Mouse (Mus musculus) retina, embryonic 14.5 days (tissue): ENCODE data around the gene Gm47995.
A peak's percentile ranks its signal among the peaks of the same experiment; 100 is the strongest.
"Not testable (repeated sequence)": the region's sequence is repeated elsewhere in the genome, so short reads cannot be mapped to it uniquely, and the experiment has no call there.

Source experiments
- DNase-seq: peaks from one replicate; pipeline ENCODE4 v3.0.0-alpha.2; 2015; ENCODE audit warnings: low spot score

Gm47995 gene

DNA sequence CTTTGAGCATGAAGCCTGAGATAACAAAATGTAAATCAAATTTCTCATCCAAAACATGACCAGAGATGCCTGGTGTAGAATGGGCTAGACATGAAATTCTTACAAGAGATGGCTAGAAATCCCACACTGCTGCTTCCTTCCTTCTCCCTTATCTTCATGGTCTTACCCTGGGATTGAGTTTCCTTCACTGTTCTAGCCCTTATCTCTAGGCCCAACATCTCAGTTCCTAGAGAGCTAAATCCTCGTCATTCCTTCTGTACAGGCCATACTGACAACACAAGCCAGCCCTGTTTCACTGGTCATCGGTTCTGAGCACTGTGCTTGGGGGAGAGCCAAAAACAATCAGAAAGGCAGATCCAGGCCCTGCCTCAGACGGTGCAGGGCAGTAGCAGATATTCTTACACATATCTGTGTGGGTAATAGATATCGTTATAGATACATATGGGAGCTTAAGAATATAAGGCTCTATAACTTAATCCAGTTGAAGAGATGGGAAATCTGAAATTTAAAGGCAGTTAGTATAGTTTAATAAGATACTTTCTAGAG, 11.3 kb upstream of the Gm47995 start:
- DNase-seq = not testable (repeated sequence)

DNA sequence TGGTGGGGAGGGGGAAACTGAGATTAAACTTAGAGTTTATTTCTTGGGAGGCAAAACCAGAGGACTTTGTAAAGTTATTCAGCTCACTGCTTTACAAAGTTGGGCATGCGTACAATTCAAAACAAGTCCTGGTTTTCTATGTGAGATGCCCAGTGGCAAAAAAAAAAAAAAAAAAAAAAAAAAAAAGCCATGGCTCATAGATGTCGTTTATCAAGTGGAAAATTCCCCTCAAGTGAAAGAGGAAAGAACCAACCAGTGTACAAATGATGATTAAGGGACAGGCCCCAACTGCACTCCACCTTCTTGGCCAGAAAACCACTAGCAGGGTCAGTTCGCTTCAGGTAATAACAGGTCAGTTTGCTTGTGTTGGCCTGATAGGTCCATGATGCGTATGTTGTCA, 9.8 kb upstream of the Gm47995 start:
- no peak for DNase-seq

DNA sequence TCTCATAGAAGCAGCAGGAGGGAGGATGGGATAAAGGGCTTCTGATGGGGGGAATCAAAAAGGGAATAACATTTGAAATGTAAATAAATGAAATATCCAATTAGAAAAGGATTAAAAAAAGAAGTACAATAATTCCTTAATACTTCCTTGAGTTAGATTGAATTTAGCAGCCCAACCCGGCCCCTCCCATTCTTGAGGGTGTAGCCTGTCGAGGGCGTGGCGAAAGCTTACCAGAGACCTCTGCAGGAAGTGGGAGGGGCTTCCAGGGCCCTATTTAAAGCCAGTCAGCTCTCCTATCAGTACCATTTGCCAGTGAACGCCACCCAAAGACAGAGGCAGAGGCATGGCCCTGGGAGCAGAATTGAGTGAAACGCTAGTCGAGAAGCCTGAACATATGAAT, 6.2 kb upstream of the Gm47995 start, which contains the start of gene Gm8947:
Gene Gm8947, plus strand, starts transcription at position 302 of the 400 bp plus-strand sequence.
- not testable (repeated sequence) for DNase-seq

DNA sequence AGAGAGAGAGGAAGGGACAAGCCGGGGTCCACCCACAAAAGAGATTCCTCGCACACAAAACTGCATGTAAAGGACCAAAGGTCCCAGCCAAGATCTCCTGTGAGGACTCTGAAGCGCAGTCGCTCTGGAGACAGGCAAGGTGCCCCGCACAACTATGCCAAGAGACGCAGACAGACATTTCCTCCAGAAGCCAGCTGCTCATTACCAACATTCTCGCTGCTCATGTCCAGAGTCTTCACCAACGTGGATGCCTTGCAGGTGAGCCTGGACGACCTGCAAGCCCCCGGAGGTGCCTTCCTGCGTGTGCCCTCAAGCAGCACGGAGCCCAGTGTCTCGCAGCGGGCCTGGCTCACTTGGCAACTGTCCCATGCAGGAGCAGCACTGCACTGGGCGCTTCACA, 5.5 kb upstream of the Gm47995 start:
- DNase-seq = not testable (repeated sequence)

DNA sequence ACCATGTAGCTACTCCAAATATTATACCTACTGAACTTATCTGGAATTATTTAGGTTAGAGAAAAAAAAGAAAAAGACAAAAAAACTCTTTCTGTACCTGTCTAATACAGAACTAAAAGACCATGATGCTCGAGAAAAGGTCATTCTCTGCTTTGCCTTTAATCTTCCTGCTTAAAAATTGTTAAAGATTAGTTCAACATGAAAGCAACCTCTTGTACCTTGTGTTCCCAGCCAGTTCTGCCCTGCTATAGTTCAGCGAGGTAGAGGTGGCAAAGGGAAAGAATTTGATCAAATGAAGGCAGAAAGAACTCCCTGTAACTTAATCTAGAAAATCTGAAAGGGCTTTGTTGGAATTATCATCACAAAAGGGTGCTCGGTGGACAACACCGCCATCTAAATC, 2.3 kb upstream of the Gm47995 start:
- peak; percentile 0 for DNase-seq

DNA sequence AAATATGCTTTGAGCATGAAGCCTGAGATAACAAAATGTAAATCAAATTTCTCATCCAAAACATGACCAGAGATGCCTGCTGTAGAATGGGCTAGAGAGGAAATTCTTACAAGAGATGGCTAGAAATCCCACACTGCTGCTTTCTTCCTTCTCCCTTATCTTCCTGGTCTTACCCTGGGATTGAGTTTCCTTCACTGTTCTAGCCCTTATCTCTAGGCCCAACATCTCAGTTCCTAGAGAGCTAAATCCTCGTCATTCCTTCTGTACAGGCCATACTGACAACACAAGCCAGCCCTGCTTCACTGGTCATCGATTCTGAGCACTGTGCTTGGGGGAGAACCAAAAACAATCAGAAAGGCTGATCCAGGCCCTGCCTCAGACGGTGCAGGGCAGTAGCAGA, 1.6 kb upstream of the Gm47995 start:
- not testable (repeated sequence) for DNase-seq

DNA sequence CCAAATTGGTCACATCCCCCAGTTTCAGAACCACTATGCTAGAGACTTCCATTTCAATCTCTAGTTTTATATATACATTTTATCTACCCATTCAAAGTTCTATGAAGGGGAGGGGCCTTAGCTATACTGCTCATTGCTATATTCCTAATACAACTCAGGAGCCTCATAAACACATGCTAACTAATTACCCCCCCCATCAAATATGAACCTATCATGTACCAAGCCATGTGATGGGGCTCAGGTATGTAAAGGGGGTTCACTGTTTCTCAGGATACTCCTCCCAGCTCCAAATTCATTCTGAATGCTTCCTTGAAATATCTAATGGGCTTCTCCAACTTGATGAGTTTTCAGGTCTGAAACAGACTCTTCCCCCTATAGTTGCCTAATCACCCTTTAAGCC, 2.4 kb downstream of the Gm47995 start:
- DNase-seq = not testable (repeated sequence)

DNA sequence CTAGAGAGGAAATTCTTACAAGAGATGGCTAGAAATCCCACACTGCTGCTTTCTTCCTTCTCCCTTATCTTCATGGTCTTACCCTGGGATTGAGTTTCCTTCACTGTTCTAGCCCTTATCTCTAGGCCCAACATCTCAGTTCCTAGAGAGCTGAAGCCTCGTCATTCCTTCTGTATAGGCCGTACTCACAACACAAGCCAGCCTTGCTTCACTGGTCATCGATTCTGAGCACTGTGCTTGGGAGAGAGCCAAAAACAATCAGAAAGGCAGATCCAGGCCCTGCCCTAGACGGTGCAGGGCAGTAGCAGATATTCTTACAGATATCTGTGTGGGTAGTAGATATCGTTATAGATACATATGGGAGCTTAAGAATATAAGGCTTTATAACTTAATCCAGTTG, 4.5 kb downstream of the Gm47995 start:
- not testable (repeated sequence) for DNase-seq

DNA sequence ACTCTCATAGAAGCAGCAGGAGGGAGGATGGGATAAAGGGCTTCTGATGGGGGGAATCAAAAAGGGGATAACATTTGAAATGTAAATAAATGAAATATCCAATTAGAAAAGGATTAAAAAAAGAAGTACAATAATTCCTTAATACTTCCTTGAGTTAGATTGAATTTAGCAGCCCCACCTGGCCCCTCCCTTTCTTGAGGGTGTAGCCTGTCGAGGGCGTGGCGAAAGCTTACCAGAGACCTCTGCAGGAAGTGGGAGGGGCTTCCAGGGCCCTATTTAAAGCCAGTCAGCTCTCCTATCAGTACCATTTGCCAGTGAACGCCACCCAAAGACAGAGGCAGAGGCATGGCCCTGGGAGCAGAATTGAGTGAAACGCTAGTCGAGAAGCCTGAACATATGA, 5.6 kb downstream of the Gm47995 start, which contains the start of gene 3110040M04Rik:
Gene 3110040M04Rik, plus strand, starts transcription at position 304 of the 400 bp plus-strand sequence.
- not testable (repeated sequence) for DNase-seq

DNA sequence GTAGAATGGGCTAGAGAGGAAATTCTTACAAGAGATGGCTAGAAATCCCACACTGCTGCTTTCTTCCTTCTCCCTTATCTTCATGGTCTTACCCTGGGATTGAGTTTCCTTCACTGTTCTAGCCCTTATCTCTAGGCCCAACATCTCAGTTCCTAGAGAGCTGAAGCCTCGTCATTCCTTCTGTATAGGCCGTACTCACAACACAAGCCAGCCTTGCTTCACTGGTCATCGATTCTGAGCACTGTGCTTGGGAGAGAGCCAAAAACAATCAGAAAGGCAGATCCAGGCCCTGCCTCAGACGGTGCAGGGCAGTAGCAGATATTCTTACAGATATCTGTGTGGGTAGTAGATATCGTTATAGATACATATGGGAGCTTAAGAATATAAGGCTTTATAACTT, 10.2 kb downstream of the Gm47995 start:
- DNase-seq = not testable (repeated sequence)

DNA sequence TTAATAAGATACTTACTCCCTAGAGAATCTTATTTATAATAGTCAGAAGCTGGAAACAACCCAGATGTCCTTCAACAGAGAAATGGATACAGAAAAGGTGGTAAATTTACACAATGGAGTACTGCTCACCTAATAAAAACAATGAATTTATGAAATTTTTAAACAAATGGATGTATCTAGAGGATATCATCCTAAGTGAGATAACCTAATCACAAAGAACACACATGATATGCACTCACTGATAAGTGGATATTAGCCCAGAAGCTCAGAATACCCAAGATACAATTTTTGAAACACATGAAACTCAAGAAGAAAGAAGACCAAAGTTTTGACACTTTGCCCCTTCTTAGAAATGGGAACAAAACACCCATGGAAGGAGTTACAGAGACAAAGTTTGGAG, 10.7 kb downstream of the Gm47995 start:
- not testable (repeated sequence) for DNase-seq

DNA sequence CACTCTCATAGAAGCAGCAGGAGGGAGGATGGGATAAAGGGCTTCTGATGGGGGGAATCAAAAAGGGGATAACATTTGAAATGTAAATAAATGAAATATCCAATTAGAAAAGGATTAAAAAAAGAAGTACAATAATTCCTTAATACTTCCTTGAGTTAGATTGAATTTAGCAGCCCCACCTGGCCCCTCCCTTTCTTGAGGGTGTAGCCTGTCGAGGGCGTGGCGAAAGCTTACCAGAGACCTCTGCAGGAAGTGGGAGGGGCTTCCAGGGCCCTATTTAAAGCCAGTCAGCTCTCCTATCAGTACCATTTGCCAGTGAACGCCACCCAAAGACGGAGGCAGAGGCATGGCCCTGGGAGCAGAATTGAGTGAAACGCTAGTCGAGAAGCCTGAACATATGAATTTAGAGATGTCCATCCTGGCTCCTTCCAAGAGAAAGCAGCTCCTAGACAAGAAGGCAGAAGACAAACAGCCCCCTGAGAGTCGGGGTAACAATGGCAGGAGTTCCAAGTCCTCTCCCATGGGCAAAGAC, 11.6 kb downstream of the Gm47995 start, which contains the start of gene Gm47996:
Gene Gm47996, plus strand, starts transcription at position 308 of the 532 bp plus-strand sequence.
- not testable (repeated sequence) for DNase-seq

DNA sequence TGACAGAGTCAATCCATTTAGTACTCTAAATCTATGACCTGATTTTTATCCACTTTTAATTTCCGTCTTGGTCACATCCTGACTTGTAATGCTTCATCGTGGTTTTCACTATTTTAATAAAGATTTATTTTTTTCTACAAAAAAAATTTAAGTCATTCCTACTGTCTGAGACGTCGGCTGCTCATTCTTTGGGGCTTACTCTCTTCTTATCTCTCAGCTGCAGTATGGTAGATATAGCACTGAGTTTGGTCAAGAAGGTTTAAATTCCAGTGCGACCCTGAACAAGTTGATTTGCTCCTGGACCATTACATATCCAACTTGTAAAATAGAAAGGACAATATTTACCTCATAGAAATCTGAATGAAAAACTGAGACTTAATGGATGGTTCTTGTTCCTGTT, 13.4 kb downstream of the Gm47995 start:
- DNase-seq = not testable (repeated sequence)

DNA sequence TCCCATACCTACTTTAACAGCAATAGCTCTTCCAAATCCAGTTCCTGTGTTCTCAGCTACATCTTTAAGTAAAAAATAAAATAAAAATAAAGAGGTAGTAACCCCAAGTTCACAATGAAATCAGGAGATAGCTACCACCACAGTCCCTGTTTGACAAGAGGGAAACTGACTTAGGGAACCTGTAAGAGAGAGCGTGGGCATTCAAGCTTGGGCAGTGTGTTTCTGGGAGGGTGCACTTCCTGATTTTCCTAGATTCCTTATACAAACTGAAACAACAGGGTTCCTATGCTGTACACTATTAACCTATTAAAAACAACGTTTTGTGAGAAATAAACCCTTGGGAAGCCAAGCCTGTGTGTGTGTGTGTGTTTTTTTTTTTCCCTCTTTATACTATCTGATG, 16.6 kb downstream of the Gm47995 start:
- DNase-seq = no peak

DNA sequence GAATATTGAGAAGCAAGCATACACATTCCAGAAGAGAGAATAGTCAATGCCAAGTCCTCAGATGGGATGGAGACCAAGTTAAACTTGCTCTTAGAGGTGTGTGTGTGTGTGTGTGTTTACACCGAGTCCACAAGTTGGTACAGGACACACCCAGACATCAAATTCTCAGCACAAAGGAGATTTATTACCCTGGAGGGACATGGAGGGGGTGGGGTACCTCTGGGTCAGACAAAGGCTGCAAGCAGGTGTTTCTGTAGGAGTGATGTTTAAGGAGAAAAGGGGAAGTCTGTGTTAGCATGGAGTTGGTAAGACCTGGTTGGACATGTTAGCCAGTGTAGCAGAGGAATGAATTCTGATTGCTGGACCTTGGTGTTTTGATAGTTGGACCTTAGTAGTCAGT, 17.7 kb downstream of the Gm47995 start:
- DNase-seq = no peak

DNA sequence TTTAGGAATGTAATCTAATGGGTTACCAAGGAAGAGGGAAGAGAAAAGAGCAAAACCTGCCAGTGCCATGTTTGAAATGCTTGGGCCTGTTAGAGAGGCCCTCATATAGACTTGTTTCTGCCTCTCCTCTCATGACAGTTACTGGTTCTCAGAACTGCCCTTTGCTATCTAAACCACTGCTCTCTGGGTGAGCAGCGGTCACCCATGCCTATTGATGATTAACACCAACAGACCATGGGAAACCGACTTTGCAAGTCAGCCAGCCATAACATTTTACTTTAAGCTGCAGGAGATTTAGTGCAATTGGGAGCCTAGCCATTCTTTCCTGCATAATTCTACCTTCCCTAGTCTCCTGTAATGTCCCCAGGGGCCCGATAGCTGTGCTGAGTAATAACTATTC, 18.2 kb downstream of the Gm47995 start:
- DNase-seq = no peak

DNA sequence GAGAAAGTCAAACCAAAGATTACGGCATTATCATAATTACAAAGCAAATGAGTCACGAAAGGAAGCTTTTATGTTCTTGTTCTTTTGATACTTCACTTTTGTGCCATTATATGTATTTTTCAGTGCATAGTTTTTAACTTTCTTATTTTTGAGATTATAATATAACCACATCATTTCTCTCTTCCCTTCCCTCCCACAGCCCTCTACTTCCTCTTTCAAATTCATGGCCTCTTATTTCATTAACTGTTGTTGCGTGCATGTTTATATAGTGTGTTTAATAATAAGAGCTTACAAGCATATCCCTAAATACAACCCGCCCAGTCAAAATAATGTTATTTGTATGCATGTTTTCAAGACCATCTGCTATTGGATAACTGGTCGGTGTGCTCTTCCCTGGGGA, 20.8 kb downstream of the Gm47995 start:
- no peak for DNase-seq

DNA sequence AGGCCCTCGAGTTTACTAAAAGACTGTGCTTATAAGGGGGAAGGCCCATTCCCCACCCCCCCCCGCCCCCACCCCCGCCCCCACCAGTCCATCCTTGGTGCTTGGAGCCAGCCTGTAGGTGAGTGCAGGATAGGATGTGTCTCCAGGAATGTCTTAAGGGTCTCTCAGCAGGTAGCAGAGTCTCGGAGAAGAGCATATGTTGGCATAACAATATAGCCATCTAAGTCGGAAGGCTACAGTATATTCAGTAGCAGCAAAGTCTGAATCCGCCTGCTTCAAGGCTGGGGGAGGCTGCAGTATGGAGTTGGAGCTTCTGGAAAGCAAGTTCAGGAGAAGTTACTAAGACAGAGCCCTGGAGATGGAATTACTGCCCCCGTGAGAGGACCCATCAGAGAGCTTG, 21.9 kb downstream of the Gm47995 start:
- DNase-seq = no peak

DNA sequence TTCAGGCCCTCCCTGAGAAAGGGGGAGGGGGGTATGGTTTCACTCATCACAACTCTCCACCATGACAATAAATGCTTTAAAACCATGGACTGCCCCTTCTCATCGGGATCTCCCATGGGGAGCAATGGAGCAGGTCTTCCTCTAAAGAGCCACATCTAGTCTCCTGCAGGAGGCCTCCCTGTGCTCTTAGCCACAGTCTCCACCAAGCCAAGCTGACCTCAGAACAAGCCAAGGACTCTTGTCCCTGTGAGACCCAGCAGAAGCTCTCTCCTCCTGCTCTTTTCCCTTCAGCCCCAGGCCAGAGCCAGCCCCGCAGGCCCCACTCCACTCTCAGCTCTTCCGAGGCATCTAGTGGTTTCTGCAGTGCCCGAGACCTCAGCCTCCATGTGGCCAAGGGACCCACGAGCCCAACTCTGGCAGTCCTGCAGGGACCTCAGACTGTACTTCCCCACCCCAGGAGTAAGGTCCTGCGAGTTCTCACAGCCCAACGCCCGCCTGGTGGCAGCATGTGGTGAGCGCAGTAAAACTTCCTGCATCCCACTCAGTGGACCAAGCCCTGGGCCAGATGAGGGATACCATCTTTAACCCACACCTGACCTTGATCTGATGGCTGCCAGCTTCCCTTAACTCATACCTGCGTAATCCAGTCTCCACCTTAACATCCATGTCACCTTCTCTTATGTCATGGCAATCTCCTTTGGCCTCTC, 24.5 kb downstream of the Gm47995 start:
- no peak for DNase-seq

DNA sequence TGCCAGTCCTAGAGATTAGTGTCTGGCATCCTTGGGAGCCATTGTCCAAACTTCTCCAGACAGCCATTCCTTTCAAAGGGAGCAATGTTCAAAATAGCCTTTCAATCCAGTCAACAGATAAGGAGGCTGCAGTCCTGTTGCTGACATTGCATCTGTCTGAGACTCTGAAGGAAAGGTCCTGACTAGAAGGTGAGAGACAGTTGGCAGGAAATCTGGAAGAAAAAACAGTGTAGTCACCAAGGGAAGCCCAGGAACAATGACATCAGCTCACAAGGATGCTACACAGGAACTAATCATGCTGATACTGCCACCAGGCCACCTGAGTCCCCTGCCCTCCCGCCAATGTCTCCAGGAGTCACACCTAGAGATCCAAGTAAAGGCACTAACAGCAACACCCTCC, 25.1 kb downstream of the Gm47995 start:
- DNase-seq = no peak

DNA sequence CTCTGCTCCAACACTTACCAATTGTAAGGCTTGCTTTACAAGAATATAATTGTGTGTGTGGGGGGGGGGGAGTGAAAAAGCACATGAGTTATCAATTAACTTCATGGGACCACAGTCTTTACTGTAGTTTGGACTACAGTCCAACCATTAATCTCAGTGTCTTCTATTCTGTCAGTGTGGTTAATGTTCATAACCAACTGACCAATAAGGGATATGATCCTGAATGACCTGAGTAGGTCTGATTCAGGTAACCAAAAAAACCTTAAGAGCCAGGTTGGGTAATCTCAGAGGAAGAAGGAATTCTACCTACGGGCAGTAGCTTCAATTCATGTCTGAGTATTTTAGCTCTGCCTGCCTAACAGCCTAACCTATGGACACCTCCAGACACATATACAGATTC, 26.3 kb downstream of the Gm47995 start:
- DNase-seq = no peak

DNA sequence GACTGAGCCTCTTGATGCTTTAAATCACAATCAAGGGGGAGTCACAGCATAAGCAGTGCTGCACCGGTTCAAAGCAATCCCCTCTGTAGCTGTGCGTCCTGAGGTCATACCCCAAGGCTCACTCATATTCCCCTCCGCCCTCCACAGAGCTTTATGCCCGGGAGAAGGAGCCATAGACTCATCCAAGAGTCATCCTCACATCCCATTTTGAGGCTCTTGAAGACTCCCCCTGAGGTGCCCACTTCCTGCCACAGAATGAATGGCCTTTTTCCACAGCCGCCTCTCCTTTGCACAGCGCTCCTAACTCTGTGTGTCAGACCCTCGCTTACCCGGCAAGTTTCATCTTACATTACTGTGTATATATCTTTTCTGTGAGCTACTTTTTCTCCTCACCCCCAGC, 29.3 kb downstream of the Gm47995 start:
- no peak for DNase-seq

DNA sequence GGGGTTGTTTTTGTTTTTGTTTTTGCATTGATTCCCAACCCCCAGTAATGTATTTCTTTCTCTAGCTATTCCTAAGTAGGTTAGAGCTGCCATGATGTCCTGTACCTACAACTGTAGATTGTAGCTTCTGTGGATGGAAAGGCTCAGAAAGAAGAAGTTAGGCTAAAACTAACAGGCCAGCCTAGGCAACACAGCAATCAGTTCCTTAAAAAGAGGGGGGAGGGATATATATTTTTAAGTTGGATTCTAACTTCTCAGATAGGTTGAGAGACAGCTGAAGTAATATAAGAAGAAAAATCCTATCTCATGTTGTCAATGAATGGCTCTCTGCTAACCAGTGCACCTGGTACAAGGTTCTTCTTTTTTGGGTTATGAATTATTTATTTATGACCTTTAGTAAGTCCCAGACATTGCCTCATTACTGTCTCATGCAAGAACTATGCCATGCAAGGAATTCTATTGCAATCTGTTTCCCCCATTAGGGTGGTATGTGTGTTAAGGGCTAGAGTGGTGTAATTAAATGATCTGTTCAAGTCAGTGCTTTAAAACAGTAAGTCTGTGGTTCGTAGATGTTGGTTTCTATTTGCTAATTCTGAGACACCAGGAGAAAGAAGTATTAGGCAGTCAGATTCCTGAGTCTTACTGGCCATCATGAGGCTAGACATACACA, 30.2 kb downstream of the Gm47995 start:
- DNase-seq = no peak
